Mouse (Mus musculus) myocyte (in vitro differentiated cells): ENCODE data around the gene Sh3pxd2a.

Source experiments
- MAX ChIP-seq: IDR thresholded peaks from one replicate; pipeline ENCODE4 v1.6.1; 2011; ENCODE audit warnings: low read depth, mild to moderate bottlenecking, control low read depth
- MYOD1 ChIP-seq, 3 experiments: IDR thresholded peaks; one replicate each; pipeline ENCODE4 v1.6.1; 2011; ENCODE audit warnings: control low read depth in 2 of 3, low read depth in 2 of 3, mild to moderate bottlenecking in 2 of 3, moderate library complexity in 1 of 3; ENCODE audit not compliant: insufficient read length in 2 of 3, control insufficient read depth in 1 of 3
- POLR2A ChIP-seq: IDR thresholded peaks from one replicate; pipeline ENCODE4 v1.6.1; 2011; ENCODE audit warnings: low read depth, mild to moderate bottlenecking, control low read depth, moderate library complexity; ENCODE audit not compliant: insufficient read length
- POLR2AphosphoS2 ChIP-seq: IDR thresholded peaks from one replicate; pipeline ENCODE4 v1.6.1; 2011; ENCODE audit warnings: low read depth, control low read depth; ENCODE audit not compliant: insufficient read length
- TCF3 ChIP-seq: IDR thresholded peaks from one replicate; pipeline ENCODE4 v1.6.1; 2011; ENCODE audit warnings: low read depth, control low read depth; ENCODE audit not compliant: insufficient read length

- TF ChIP-seq POLR2A = peak; percentile 30
- TF ChIP-seq MAX = no peak
- no peak for TF ChIP-seq POLR2AphosphoS2
- peak in 1 of 3 experiments; percentile 11 for TF ChIP-seq MYOD1 (IDR thresholded peaks at IDR 0.05; ENCODE audit: control insufficient read depth in 1 of 3, insufficient read length in 2 of 3, low read depth in 2 of 3)
- no peak for TF ChIP-seq TCF3
Observed at GRCm38 (mm10) chr19:47320331-47320668, 143.9 kb downstream of the Sh3pxd2a start.
